Mouse (Mus musculus) T-helper 1 cell (primary cell): ENCODE results near the gene Mst1.

Experiments
- in situ Hi-C: fragments of 300-600 bp; cut with MboI, MseI; formaldehyde crosslinking; loops from one replicate; pipeline ENCODE4 v1.15.1; 2025; ENCODE audit warnings: high pct_unique_total_duplicates

The Mst1 gene

DNA sequence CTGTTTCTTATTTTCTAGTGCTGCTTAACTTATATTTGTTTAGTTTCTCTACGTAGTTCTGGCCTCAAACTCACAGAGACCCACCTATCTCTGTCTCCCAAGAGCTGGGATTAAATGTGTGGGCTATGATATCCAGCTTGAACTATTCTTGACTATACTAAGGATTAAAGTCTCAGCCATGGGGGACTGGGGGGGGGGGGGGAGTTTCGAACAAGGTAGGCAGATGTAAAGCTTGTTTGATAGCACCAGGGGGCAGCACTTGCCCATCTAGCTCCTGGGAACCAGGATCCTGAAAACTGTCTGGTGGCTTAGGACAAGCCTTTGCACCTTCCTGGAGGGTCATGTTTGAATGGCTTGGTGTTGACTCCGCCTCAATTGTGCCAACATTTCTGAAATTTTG lies 15.3 kb downstream of the Mst1 start:
- in situ Hi-C loops: loop anchor here (5.0 kb wide), 1 partner anchor 107 kb away; no protein-coding TSS in a partner anchor

DNA sequence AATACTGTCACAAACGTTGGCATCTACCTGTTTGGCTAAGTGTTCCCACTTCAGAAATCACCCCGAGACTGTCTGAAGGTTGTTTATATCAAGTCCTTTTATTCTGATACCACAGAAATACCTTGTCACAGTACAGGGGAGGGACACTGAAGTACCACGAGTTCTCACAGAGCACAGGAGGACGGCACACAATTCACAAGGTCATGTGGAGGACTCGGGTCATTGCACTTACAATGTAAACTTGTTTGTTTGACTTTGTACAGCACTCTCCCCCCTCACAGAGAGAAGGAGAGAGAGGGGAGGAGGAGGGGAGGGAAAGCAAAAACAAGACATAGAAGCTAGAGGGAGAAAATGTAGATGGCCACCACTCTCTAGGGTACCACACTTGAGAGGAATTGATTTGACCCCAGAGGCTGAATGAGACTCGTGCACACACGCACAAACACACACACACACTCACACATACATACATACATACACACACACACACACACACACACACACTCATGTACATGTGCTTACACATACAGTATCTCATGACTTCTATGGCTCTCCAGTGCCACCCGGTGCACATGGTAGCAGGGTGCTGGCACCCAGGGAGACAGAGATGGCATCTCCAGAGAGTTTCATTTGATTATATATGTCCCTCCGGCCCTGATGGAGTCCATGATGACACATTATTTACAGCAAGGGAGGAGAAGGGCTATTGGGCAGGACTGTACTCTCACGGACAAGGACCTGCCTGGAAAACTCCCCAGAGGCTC lies 15.9 kb downstream of the Mst1 start:
- in situ Hi-C loops: loop anchor here (5.0 kb wide), 1 partner anchor 106 kb away; no protein-coding TSS in a partner anchor

DNA sequence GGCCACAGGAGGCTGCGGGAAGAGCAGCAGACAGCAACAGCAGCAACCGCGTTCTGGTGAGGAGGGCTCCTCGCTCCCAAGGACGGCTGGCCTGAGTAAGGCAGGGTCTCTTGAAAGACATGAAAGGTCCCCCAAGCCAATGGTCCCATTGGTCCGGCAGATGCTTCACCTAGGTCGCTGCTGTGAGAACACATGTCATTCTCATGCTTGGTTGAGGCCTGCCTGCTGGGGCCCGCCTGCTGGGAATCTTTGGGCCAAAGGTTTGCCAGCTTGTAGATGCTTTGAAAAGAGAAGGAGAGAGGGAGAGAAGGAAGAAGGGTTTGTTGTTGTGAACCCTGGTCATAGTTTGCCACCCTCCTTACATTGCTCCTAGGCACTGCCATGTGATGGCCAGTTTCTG lies 19.4 kb downstream of the Mst1 start:
- in situ Hi-C loops: loop anchor here (5.0 kb wide), 1 partner anchor 103 kb away; no protein-coding TSS in a partner anchor

DNA sequence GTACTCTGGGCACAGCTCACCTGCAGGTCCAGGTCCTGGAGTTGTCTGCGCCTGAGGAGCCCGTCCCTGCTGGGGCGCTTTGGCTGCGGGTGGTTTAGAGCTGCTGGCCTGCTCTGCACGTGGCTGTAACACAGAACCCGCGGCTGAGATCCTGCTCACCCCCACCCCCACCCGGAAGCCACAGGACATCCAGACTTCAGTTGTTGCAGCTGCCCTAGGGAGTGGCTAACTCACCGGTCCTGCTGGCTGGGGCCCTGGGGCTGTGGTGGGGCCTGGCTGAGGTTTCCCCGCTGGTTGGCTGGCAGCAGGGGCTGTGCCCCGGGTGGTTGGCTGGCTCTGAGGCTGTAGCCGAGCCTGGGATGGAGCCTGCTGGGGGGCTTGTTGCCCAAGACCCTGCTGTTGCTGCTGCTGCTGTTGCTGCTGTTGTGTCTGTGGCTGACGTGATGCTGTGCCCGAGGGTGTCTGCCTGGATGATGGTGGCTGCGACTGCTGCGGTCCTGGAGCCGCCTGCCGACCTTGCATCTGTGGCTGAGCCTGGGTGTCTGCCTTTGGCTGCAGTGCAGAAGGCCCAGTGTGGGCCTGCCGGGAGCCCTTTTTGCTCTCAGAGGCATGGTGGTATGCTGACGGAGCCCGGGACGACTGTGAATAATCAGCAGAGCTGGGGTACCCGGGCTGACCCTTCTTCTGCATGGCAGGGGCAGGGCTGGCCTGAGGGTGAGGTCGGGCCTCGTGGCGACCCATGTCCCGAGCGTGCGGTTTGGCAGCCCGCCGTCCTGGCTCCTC lies 24.7 kb downstream of the Mst1 start:
- in situ Hi-C loops: no loop called here

DNA sequence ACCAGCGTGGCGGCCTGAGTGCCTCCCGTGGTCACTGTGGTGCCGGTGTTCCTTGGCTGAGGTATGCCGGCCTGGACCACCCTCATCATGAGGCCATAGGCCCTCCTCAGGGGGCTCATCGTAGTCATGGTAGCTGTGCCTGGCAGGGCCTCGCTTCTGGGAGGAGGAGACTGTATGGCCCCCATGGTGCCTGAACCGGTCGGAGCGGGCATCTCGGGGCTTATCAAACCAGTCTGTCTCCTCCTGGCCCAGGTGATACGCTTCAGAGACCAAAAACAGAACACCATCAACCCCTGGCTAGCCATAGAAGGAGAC lies 25.3 kb downstream of the Mst1 start:
- in situ Hi-C loops: no loop called here

DNA sequence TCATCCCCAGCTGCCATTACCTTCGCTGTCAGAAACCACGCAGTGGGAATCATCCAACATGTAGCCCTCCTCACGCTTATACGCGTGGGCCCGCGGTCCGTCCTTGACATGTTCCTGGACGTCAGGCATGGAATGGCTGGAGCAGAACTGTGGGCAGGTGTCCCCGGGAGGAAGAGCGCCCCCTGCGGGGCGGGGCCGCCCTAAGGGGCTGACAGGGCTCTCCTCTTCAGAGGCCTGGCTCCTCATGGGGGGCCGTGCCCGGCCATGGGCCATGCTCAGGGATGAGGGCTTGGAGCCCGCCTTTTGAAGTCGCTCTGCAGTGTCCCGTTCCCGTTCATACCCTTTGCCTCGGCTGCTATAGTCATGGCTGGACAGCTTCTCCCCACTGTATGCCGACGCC lies 25.9 kb downstream of the Mst1 start:
- in situ Hi-C loops: no loop called here

DNA sequence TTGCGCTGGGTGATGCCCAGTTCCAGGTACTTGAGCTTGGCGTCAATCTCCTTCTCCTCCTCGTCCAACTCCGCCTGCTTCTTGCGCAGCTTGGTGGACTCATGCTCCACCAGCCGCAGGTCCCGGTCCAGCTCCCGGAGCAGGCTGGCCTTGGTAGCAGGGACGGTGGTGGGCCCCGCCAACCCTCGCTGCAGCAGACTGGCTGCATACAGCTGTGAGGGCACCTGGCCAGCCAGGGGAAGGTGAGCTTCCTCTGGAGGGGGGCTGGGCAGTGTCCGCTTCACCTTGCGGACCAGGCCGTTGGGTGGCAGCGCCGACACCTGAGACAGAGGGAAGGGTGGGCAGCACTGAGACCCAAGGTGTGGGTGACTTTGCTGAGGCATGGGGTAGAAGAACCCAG lies 27.6 kb downstream of the Mst1 start:
- in situ Hi-C loops: no loop called here

DNA sequence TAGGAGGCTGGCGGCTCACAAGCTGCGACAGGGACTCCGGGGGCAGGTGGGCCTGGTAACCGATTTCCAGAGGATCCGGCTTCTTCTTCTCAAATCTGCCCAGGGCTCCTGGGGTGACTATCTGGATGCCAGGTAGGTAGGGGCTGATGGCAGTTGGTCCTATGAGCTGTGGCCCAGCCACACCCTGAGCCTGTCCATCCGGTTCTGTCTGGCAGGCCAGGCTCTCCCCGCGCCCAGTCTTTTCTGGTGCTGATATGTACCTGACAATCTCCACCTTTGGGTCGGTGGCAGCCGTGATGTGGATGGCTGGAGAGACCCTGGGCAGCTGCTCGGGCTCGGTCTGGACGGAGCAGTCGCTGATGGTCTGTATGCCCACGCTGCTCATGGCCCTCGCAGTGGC lies 29.9 kb downstream of the Mst1 start:
- in situ Hi-C loops: no loop called here

DNA sequence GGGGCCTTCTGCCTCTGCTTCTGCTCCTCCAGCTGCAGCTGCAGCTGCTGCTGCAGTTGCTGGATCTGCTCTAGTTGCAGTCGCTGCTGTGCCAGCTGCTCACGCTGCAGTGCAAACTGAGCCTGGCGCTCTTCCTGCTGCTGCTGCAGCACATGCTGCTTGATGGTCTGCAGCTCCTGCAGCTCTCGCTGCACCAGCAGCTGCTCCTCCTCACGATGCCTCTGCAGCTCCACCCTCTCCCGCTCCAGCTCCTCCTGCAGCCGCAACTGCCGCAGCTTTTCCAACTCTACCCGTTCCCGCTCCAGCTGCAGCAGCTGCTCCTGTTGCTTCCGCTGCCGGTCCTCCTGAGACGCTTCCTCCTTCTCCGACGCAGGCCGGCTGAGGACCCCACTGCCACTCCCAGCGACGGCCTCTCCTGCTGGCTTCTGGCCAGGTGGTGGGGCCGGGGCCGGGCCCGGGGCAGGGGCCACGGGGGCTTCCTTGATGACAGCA lies 30.9 kb downstream of the Mst1 start:
- in situ Hi-C loops: no loop called here

DNA sequence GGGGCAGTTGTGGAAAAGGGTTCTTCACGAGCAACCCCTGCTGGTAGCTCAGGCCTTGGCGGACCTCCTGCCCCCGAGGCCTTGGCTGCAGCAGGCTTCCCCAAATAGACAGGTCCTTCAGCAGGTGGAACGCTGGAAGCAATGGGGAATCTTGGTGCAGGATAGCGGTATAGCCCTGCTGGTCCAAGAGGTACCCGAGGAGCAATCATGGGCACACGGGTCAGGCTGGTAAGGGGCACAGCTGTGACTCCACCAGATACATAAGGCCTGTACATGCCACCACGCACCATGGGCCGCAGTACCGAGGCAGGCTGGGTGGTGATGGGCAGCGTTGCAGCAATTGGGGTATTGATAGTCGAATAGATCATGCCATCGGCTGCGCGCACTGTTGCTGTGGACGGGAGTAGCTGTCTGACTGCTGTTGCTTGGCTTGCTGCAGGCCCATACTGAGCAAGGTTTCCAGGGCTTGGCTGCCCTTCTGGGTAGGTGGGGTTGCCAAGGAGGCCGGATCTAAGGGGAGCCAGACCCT lies 31.4 kb downstream of the Mst1 start:
- in situ Hi-C loops: no loop called here

DNA sequence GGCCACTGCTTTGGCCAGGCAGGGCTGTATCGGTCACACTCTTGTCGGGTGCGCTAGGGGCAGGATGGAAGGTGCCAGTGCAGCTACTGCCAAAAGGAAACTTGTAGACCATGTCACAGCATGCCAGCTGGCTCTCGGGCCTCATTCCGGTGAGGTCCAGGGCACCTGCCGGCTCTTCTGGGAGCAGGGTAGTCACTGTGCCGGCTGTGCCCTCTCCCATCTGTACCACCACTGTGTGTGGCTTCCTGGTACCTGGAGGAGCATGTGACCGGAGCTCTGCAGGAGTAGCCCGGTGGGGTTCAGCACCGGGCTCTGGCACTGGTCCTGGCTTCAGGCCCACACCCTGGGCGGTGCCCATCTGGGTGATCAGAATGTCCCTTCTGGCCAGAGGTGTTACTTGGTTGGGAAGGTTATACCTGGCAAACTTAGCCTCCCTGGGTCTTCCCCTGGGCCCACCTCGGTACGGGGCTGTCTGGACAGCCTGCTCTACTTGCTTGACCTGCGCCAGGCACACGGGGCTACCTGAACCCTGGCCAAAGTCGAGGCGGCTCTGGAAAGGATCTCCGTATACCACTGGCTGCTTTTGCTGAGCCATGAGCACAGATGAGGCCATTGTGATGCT lies 32.6 kb downstream of the Mst1 start:
- in situ Hi-C loops: no loop called here

DNA sequence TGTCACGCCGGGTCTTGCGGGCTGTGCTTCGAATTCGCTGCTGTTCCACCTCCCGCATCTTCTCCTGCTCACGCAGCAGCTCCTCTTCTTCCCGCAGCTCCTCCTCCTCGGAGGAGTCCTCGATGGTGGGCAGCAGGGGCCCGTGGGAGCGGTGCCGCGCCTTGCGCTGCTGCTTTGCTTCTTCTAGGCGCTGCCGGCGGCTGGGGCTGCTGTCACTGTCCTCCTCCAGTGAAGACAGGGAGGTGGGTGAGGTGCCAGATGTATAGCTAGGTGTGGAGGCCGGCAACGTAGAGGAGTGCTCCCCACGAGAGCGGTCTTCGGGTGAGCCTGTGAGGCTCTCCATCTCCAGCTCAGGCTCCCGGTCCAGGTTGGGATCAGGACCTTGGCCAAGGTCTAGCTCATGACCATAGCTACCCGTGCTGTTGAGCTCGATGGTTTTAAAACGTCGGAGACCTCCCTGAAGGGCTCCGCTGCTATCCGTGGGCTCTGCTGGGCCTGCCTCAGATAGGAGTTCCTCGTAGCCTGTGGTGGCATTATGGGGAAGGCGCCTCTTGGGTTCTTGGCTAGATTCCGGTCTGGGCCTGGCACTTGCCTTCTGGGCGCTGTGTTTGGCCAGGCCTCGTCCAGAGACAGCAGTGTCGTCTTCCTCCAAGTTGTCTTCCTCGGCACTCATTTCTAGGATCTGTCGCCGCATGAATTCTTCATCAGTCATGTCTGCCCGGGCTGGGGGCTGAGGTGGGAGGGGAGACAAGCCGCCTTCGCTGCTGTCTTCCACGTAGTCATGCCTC lies 35.2 kb downstream of the Mst1 start:
- in situ Hi-C loops: no loop called here

DNA sequence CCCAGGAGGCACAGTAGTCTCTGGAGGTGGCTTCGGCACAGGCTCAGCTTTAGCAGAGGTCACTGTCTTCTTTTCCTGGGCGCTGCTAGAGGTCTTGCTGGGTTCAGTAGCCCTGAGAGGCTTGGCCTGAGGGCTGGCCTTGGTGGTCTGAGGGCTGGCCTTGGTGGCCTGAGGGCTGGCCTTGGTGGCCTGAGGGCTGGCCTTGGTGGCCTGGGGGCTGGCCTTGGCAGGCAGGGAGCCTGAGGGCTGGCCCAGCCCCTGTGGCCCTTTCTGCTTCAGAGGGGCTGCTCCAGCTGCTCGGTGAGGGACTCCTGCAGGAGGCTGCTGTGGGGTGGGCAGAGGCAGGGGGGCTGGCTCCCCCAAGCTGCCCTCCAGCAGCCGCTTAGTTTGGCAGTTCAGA lies 36.9 kb downstream of the Mst1 start:
- in situ Hi-C loops: no loop called here

DNA sequence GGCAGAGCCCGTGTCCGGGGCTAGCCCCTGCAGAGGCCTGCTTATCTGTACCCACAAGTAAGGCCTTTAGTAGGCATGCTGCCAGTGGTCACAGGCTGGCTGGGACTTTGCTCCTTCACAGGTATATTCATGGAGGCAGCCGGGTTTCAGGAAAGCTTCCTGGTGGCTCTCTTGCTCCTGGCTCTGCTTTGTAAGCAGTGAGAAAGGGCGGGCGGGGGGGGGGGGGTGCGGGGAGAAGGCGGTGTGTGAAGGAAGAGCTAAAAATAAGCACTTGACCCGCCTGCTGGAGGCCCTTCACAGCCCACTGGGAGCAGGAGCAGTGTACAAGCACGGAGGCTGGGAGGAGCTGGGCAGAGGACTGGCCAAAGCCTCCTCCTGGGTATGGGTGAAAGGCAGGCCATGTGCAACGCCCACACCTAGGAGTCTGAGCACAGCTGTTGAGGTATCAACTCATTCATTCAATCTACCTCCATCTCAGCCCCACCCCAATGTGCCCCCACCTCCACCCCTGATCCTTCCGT lies 39.7 kb downstream of the Mst1 start:
- in situ Hi-C loops: no loop called here

DNA sequence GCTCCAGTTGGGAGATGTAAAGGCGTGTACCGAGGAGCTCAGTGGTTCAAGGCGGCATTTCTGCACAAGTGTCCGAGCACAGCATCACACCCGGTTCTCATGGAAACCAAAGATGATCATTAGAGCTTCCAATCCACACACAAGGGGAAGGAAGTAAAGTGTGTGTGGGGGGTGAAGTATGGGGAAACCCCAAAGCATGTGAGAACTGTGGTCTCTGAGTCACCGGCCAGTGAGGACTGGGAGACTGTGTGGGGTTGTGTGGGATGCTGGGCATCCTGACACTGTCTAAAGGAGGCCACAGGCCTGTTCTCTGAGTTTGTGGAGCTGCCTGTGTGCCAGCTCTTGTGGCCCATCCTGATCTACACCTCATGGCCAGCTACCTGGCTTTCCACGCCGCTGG lies 40.4 kb downstream of the Mst1 start:
- in situ Hi-C loops: no loop called here

DNA sequence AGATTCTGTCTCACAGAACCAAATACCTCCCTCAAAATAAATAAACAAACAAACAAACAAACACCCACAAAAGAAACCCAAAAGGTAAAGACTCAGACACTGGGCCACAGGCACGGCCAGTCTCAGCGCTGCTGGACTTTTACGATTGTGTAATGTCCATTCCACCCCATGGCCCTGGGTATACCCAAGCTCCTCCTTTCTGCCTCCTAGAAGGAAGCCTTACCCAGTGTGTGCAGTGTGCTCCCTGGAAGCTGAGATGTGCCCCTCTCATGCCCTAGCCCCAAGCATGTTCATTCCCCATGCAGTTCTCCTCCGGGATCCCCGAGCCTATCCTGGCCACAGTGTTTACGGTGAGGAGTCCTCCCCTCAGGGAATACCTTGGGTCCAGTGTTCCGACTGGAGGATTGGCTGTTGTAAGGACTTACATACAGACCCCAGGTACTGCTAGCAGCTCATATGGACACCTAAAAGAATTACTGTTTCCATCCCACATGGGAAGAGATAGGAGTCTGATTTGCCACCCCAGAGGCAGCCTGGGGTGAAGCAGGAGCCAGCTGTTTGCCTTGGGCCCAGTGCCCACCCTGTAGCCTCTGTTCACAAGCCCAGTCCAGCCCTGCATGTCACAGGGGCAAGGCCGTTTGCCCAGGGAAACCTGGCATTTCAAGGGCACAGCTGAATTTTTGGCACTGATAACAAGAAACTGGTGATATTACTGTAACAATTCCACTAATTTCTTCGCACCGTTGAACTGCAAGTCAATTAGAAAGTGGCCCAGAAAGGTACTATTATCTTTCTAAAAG lies 41.1 kb downstream of the Mst1 start:
- in situ Hi-C loops: no loop called here

DNA sequence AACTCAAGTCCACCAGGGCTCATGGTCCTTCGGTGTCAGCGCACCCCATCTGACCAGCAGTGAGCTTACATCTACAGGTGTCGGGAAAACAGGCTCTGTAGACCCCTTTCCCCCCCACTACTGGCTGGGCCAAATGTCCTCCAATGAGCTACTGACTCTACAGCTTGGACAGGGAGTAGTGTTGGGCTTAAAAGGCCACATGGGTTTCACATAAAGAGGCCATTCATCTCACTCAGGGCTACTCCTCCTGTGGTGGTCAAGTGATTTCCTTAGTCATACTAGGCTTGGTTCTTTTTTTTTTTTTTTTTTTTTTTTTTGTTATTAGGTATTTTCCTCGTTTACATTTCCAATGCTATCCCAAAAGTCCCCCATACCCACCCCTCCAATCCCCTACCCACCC lies 43.7 kb downstream of the Mst1 start:
- in situ Hi-C loops: no loop called here

DNA sequence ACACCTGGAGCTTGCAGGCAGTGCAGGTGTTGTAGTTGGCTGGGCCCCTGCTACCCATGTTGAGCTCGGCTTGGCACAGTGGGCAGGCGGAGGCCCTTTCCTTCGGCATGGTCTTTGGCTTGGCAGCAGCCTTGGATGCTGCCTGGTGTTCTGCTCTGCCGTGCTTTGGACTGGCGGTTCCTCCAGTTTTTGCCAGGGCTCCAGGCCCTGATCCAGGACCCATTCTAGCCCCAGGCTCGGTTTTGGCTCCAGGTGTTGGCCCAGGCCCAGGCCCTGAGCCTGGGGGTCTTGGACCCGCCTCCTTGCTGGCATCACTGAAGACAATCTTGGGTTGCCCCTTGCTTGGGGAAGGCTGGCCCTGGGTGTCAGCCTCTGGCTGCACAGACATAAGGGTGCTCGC lies 45.5 kb downstream of the Mst1 start:
- in situ Hi-C loops: no loop called here

DNA sequence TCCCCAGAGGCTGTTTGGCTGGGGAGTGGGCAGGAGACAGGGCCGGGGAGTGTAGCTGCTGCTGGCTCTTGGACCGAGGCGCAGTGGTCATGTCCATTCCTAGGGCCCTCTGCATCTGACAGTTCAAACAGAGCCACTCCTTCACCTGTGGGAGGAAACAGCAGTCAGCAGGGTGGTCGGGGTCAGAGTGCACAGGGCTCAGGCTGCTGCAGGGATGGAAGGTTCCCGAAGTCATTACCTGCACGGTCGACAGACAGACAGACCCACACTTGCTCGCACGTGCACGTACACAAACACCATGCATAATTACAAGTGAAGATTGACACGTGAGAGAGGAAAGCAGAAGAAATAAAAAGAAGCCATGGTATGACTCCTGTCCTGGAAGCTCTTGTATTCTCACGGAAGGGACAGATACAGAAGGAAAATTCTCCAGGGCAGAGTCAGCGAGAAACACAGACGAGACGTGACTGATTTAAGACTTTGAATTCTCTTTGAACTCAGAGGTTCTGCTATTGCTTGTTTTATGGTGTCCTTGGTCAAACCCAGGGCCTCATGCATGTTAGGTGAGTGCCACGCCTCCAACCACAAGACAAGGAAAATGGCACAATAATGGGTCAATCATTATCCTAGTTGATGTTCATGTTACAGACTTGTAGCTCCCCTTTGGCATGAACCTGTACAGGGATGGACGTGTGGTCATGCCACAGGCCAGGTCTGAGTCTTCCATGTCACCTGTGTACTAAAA lies 46.4 kb downstream of the Mst1 start:
- in situ Hi-C loops: no loop called here

DNA sequence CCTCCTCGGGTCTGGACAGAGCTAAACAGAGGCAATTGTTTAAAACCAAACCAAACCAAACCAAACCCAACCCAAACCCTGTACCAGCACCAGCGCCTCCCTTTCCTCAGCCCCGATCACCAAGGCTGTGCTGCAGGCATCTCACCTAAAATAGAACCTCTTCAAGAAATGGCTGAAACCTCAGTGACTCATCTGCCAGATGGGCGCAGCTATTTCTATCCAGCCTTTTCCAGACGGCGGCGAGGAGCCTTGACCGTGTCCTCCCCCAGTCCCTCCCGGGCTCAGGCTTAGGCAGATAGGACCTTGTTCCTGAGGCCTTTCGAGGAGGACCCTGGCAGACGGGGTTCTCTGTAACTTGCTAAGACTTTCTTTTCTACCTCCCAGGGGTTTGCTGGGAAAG lies 48.0 kb downstream of the Mst1 start:
- in situ Hi-C loops: no loop called here
